Mouse (Mus musculus) lung, postnatal 10 days (tissue): ENCODE results near the gene Abhd2.
A peak's percentile ranks its signal among the peaks of the same experiment; 100 is the strongest.

Experiments
- DNase-seq: peaks from one replicate; pipeline ENCODE4 v3.0.0; 2021

The Abhd2 gene

DNA sequence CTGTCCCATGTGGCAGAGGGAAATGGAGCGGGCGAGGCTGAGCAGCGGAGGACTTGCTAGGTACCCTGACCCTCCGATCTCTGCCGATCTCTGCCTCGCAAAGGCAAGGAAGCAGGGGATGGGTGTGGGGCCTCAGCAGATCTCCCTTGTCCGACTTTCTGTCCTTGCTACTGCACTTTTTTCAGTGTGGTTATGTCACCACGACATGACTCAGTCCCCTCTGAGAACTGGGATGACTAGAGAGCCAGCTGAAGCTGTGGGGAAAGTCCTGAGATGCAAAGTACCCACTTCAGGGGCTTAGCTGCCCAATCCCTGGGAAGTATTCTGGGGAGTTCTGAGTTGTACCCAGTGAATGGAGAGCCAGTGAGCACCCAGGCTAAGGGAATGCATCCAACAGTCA lies 114.1 kb downstream of the Abhd2 start:
- DNase-seq: no peak

DNA sequence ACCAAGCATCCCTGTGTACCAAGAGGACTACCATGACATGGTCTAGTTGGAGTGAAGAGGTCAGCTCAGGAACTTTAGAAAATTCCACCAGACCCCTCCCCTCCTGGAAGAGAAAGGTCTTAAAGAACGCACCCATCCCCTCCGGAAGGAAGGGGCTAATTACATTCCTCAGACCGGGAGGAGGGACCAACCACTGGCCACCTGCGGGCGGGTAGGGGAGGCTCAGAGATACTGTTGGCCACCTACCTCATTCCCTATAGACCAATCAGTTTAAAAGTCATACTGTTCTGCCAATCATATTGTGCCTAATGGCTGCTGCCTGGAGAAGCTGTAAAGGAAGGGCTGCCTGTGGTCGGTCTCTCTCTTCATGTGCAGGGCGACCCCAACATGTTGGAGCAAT lies 115.0 kb downstream of the Abhd2 start:
- DNase-seq: no peak

DNA sequence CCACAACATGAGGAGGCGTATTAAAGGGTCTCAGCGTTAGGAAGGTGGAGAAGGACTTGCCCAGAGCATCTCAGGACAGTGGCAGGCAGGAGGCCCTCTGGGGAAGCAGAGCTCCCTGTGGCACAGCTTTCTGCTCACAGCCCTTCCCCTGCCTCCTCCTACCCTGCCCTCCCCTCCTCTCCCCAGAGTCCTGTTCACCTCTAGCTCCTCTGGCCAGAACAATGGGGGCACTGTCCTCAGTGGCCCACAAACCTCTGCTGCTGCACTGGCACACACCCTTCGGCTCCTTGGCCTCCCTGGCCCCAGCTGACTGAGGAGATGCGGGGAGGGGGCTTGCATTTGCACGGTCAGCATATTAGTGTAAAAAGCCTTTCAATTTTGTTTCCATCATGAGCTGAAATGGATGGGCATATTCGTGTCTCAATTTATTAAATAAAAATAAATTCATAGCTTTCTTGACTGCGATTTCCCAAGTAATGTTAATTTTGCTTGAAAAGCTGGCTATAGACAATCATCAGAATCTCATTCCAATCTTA lies 115.7 kb downstream of the Abhd2 start:
- DNase-seq: no peak

DNA sequence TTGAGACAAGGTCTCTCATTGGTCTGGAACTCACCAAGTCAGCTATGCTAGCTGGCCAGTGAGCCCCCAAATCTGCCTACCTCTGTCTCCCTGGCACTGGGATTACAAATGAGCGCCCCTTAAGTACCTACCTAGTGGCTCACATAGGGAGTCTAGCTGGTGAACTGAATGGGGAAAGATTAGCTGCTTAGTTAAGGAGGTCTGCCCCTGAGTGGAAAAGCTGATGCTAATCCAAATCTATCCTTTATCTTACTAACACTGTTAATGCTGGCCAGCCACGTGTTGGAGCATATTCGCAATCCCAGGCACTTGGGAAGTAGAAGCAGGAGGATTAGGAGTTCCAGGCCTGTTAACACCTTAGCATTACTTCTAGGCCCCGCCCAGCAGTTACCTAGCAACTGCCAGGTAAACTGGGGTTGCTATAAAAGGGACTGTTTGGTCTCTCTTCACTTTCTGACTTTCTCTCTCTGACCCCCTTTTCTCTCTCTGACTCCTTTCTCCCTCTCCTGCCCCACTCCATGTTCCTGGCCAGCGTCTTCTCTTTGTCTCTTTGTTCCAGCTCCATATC lies 117.2 kb downstream of the Abhd2 start:
- peak; percentile 25 for DNase-seq

DNA sequence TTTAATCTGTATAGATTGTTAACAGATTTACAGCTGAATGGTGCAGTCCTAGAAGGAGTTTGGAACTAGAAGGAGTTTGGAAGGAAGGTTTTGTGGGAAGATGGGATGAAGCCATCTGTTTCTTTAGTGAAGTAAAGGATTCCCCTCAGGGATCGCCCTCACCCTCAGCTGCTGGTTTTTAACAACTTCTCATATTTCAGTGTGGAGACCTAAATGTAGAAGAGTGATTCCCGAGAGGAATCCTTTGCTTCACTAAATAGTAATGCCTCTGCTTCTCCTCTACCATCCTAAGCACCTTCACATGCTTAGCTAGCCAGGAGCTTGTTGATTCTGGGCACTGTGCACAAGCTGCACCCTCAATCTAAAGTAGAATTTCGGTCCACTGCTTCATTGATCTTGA lies 118.5 kb downstream of the Abhd2 start:
- no peak for DNase-seq

DNA sequence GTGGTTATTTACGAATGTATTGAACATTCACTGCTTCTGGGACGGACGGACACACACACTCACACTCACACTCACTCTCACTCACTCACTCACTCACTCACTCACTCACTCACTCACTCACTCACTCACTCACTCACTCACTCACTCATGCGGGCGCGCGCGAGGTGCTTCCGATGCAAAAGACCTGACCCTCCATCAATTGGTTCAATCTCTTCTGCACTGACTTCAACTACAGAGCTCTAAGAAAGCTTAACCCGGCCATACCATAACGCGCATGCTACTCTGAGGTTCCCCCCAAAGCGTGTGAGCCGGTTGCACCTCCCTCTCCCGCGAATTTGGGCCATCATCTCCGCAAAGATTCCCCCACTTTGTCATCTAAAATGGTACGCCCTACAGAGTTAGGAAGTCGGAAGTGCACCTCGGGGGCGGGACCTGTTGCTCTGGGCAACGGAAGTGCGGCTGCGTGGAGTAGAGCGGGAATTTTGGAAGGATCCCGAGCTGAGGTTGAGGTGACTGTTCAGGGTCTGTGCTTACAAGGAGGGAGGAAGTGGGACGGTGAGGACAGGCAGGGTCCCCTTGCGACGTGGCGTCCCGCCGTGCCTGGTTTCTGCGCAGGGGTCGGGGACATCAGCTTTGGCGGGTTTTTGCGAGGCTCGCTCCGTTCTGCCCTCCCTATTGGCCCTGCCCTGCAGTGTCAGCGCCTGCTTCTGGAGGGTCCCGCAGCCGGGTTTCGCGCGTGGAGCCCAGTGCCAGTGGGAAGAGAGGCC lies 119.1 kb downstream of the Abhd2 start, which contains the start of gene Fanci:
TSS of gene Fanci (plus strand) at position 47 of the 767 bp plus-strand sequence.
- DNase-seq: peak; percentile 96

DNA sequence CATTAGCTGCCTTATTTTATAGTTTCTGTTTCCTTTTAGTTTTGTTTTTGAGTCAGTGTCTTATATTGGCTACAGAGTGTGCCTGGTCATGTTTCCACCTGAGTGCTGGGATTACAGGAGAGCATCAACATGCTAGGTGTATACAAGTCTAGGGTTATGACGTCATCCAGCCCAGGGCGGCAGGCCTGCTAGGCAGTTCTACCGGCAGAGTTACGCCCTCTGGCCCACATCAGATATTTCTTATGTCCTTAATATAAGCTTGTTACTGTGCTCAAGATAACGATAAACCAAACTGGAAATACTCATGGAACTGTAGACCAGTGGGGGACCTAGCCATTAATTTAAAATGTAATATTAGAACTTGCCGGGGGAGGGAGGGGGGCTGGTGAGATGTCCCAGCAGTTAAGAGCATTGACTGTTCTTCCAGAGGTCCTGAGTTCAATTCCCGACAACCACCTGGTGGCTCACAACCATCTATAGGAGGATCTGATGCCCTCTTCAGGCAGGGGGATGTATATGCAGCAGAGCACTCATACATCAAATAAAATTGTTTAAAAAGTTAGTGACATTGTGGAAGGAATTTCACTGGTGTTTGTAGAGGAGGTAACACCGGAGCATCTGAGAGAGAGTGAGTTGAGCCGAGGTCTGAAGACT lies 120.0 kb downstream of the Abhd2 start:
- no peak for DNase-seq

DNA sequence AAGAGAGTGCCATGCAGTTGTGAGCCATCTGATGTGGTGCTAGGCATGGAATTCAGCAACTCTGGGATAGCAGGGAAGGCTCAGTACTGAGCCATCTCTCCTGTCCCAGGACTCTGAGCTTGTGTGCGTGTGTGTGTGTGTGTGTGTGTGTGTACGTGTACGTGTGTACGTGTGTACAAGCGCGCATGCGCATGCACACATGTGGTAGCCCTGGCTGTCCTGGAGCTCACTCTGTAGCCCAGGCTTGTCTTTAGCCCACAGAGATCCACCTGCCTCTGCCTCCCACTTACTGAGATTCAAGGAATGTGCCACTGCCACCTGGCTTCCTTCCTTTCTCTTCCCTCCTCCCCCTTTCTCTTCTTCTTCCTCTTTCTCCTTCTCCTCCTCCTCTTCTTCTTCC lies 120.9 kb downstream of the Abhd2 start:
- DNase-seq: no peak

DNA sequence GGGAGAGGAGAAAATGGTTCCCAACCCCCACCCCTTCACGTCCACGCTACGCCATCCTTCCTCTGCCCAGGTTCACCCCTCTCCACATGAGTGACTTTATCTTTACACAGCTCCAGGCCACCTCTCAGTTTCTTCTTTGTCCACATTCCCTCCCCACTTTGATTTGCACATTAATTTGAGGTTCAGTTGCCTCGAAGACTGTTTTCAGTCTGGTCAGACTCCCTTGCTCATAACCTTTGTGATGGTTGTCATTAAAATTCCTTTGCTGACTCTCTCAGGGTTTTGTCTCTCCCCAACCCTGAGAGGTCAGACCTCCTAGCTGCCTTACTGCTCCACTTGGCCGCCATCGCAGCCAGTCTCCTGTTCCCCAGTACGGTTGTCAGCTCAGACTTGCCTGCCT lies 121.7 kb downstream of the Abhd2 start:
- DNase-seq: no peak

DNA sequence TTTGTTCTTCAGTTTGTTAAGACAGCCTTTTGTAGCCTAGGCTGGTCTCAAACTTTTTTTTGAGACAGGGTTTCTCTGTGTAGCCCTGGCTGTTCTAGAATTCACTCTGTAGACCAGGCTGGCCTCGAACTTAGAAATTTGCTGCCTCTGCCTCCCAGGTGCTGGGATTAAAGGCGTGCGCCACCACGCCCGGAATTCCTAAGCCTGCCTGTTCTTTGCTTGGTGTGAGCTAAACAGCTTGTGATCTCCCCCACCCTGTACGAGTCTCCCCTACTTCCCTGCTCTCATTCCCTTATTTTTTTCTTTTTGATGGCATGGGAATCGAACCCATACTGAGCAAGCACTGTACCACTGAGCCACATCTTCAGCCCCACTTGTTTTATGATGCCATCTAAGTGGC lies 122.2 kb downstream of the Abhd2 start:
- DNase-seq: no peak

DNA sequence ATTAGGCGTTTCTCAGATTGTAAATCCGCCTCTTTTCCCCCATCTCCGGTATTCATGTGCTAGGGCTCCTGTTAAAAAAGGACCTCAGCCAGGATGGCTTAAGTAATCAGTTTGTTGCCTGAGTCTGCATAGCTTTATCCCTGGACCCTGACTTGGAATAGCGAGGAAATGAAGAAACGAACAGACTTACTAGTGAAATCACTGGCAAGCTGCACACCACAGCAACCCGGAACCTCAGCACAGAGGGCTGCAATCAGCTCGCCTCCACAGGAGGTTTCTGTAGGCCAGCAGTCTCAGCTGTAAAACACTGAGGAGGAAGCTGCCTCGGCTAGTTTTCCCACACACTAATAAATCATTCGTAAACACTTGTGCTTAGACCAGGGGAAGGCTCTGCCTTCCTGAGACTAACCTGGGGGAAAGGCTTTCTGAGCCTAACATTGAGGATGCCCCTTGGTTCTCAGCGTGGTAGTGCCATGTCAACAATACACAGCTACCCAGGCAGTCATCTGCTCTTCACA lies 124.5 kb downstream of the Abhd2 start:
- no peak for DNase-seq

DNA sequence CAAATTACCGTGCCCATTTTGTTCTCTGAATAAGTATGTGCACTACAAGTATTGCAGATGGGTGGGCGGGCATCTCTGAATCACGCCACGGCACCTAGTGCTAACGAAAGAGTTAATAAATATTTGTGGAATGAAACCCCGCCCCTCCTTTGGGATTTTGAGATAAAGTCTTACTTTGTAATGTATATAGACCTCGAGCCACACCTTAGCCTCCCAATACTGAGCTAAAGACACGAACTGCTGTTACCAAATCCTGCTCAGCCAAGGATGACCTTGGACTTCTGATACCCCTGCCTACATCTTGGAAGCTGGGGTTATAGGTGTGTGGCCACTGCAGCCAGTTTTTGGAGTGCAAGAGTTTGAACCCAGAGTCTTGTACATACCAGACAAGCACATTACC lies 125.4 kb downstream of the Abhd2 start:
- no peak for DNase-seq

DNA sequence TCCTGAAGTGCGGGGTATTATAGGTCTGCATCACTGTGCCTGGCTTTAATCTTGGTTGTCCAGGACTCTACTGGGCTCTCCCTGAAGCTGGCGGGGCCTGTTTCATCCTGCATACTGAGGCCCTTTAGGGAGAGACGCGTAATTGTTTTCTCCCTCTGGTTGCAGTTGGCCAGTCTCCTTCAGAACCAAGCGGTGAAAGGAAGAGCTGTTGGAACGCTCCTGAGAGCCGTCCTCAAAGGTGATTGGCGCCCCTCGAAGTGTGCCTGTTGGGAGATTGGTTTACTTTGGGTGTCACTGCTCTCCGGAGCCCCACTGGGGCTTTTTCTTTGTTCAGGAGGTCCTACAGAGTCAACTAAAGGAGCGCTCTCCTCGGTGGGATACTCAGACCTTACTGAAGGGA lies 126.0 kb downstream of the Abhd2 start:
- DNase-seq: no peak

DNA sequence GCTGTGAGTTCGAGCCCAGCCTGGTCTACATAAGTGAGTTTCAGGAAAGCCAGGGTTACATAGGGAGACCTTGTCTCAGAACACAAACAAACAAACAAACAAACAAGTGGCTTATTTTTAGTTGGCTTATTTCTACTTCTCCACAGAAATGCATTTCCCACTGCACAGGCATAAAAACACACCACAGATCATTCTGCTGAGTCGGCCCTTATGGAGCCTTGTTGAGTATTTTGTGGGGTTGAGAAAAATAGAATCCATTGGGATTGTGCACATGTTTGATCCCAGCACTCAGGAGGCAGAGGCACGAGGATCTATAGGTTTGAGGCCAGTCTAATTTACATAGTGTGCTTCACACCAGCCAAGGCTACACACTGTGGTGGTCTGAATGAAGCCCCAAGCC lies 127.3 kb downstream of the Abhd2 start:
- no peak for DNase-seq

DNA sequence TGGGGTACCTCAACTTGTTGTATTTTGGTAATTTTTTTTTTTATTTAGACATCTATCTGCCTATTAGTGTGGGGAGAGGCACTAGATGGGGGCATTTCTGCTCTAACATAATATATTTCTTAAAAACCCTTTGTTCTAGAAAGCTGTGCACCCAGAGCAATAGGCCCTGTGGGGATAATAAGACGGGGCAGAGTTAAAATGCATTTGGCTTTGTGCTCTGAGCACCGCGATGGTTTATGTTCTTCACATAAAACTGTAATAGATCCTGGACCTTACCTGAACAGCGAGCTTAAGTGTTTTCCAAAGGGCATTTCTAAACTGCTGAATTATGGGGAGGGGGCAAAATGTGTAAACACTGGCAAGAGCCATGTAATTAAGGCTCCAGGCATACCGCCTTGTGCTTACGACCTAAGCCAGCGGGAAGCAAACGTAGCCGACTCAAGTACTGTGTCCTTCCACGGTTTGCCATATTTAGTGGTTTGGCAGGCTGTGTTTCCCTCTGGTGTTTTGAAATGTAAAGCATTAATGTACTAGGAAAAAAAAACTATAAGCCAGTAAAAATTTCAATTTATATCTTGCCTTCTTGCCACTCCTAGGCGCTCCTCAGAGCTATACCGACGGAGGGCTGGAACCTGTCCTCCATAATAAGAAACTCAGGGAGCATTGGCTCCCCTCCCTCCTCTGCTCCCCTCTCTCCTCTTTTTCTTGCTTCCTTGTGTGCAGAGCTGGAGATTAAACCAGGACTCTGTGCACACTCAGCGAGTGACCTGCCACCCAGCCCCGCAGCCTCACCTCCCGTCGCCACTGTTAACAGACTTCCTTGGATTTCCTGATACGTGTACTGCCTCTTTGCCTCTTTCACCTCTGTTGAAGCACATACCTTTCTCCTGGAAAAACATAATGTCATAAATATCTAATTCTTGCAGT lies 141.7 kb downstream of the Abhd2 start:
- no peak for DNase-seq
